Mouse (Mus musculus) brain, embryonic 18.5 days (tissue): ENCODE measurements at regions not wholly inside any gene's neighbourhood (a gene's known extent, or its start where the extent isn't known, plus 50 kb on each side); places are given as distances from the start of the nearest gene placed in this dataset.

Source experiments
- DNase-seq: peaks from one replicate; pipeline ENCODE4 v3.0.0-alpha.2; 2012; ENCODE audit warnings: low read depth, low spot score

GRCm38 (mm10) chr14:46639116-46639826, 121.1 kb upstream of the Cdkn3 start:
- DNase-seq, result no peak

- no peak for DNase-seq
Measured at GRCm38 (mm10) chr14:46638516-46638915, 121.8 kb upstream of the Cdkn3 start.

GRCm38 (mm10) chr14:46637240-46637639, 123.1 kb upstream of the Cdkn3 start:
- DNase-seq, result peak; percentile 34

GRCm38 (mm10) chr14:46636364-46636763, 124.0 kb upstream of the Cdkn3 start:
- DNase-seq, result no peak

GRCm38 (mm10) chr14:46635322-46635721, 125.0 kb upstream of the Cdkn3 start:
- DNase-seq, result no peak

GRCm38 (mm10) chr14:46634656-46635244, 125.6 kb upstream of the Cdkn3 start:
- DNase-seq, result no peak

- no peak for DNase-seq
Measured at GRCm38 (mm10) chr14:46634251-46634650, 126.1 kb upstream of the Cdkn3 start.

GRCm38 (mm10) chr14:46627690-46628089, 132.7 kb upstream of the Cdkn3 start:
- no peak for DNase-seq

- no peak for DNase-seq
Measured at GRCm38 (mm10) chr14:46625760-46626159, 134.6 kb upstream of the Cdkn3 start.

GRCm38 (mm10) chr14:46623645-46624044, 136.7 kb upstream of the Cdkn3 start:
- no peak for DNase-seq

- DNase-seq, result no peak
Measured at GRCm38 (mm10) chr14:46616030-46616429, 144.3 kb upstream of the Cdkn3 start.

GRCm38 (mm10) chr14:46614936-46615335, 145.4 kb upstream of the Cdkn3 start:
- DNase-seq, result no peak

- no peak for DNase-seq
Measured at GRCm38 (mm10) chr14:46613748-46614147, 146.6 kb upstream of the Cdkn3 start.

GRCm38 (mm10) chr14:46613211-46613610, 147.1 kb upstream of the Cdkn3 start:
- no peak for DNase-seq

GRCm38 (mm10) chr14:46612584-46612983, 147.8 kb upstream of the Cdkn3 start:
- no peak for DNase-seq

GRCm38 (mm10) chr14:46610926-46611325, 149.4 kb upstream of the Cdkn3 start:
- DNase-seq, result no peak

GRCm38 (mm10) chr14:46610226-46610855, 150.0 kb upstream of the Cdkn3 start:
- DNase-seq, result no peak

- no peak for DNase-seq
Measured at GRCm38 (mm10) chr14:46606694-46607093, 153.6 kb upstream of the Cdkn3 start.

- no peak for DNase-seq
Measured at GRCm38 (mm10) chr14:46606037-46606436, 154.3 kb upstream of the Cdkn3 start.

GRCm38 (mm10) chr14:46604886-46605531, 155.3 kb upstream of the Cdkn3 start:
- no peak for DNase-seq

GRCm38 (mm10) chr14:46604156-46604885, 156.0 kb upstream of the Cdkn3 start:
- no peak for DNase-seq
